Mouse (Mus musculus): ENCODE results near the gene Adcy2.

Gene Adcy2

DNA sequence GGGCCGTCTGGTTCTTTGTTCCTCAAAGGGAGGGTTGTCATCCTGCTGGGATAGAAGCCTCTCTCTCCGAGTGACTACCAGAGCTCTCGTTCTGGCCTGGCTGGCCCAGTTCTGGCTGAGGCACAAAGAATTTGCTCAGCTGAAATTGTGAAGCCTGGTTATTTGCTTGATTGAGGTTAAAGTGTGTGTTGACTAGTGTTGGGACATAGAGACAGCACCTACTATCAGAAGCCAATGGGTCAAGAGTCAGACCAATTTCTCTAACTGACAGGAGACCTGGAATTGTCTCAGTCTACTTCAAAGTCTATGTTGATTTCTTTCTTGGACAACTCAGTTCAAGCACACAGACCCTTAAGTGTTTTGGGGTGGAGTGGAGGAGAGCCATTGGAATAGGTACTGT, 372.3 kb downstream of the Adcy2 start:
- no peak for DNase-seq (ENCODE audit: low spot score)

DNA sequence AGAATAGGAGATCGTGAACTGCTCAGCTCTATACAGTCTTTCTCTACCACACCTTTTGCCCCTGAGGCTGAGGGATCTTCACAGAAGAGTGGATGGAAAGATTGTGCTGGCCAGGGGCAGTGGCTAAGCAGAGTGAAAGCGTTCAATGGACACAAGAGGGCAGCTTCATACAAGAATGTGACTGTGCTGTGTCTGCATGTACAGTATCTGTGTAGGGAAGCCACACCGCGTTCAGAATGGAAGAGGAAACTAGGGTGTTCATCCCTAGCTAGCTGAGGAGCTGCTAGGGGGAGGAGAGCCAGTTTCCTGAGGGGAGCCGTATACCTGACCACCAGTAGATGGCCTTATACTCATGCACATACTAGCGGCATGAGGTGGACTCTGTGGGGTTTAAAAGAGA, 376.5 kb downstream of the Adcy2 start:
- no peak for DNase-seq (ENCODE audit: low spot score)

DNA sequence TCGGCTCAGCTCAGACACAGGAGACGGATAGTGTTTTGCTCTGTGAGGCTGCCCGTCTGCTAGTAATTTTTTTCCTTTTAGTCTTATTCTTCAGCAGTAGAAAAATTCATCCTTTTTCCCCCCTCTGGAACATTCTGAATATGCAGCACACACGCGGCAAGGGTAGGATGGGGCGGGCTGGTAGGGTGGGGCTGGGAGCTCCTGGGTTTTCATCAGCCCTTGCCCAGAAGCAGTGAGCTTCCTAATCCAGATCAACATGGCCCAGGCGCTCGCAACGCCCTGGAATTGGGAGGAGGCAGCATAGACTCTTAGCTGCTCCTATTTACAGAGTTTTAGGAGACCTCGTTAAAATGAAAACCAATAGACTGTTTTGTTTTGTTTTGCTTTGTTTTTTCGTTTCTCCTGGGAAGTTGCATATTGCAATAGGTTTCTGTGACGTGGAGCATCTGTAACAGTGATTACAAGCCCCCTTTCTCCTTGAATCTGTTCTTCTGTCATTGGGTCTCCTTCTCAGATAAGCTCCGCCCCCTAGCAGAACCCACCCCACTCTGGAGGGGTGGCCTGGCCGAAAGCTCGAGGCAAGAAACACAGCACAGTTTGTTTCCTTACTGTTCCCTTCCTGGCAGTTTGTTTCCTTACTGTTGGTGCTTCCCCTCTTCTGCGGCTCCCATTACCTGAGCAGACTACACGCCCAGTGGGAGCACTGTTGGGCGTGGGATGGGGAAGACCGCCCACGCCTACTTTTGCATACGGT, 391.5 kb downstream of the Adcy2 start:
- no peak for DNase-seq (ENCODE audit: low spot score)

DNA sequence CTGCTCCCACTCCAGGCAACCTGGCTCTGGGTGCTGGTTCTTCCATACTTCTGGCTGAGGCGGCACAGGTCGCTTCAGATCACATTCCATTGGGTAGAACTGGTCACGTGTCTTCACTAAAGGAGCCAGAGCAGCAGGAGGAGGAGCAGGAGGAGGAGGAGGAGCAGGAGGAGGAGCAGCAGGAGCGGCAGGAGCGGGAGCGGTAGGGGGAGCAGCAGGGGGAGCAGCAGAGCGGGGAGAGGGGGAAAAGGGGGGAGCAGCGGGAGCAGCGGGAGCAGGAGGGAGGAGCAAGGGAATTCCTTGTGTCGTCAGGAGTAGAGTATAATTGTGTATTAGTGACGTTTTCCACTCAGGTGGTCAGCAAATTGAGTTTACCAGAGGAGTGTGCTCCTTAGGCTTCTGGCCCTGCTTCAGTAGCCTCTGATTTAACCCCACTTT, 393.6 kb downstream of the Adcy2 start:
- DNase-seq (ENCODE audit: low spot score), result no peak

DNA sequence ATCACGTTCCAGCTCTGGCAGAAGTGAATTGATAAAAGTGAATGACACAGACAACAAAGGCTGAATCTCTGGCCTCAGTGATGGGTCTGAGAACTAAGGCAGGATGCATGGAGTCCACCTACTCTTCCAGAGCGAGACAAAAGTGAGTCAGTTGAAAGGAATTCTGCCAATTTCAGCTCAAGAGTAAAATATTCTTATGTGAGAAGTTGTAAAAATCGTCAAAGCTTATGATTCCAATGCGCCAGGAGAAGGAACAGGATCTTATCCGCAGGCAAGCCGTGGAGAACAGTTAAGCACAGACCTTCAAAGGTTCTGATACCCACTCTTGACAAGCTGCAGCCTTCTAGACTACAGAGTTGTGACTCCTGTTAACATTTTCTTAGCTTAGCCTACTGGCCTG, 396.3 kb downstream of the Adcy2 start:
- no peak for DNase-seq (ENCODE audit: low spot score)

DNA sequence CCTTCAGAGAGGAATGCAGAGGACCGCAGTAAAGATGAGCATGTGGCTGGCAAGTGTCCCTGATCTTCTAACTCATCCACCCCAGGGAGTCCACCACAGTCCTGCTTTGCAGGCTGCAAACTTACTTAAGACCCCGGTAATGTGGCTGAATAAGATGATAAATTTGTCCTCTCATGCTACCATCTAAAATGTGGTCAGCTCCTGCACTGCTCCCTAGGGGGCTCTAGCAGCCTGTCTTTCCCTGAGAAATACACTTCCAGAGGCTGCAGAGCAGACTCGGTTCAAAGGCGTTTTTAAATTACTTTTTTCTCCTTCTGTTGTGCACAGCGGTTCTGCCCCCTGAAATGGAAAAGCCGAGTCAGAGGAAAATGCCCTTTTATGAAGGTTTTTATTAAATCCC, 398.2 kb downstream of the Adcy2 start:
- no peak for DNase-seq (ENCODE audit: low spot score)

DNA sequence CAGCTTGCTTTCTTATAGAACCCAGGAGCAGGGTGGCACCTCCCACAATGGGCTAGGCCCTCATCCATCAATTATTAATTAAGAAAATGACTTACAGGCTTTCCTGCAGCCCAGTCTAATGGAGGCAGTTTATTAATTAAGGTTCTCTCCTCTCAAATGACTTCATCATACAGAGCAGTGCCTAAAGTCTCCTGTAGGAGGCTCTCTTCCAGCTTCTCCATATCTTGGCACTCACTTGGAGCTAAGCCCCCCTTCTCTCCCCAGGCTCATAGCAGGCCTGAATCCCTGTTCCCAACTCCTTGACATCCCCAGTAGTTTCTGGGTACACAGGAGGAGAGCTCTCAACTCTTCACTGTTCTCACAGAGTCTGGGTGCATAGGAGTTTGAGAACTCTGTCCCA, 400.4 kb downstream of the Adcy2 start:
- DNase-seq (ENCODE audit: low spot score), result no peak

DNA sequence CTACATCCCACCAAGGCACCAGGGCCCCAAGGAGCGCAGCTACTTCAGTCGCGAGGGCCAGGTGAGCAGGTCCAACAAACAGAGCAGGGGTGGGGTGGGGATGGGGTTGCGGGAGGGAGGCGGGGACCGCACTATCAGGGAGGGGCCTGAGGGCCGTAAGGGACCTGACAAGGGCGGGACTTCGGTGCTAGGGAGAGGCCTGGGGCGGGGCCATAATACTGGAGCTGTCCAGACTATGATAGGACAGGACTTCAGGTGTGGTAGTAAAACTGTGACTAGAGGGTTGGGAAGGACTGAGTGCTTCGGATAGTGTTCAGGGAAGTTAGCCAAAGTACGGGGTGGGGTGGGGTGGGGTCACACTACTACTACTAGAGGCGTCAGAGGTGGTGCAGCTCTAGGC, 401.7 kb downstream of the Adcy2 start:
- DNase-seq (ENCODE audit: low spot score), result no peak

DNA sequence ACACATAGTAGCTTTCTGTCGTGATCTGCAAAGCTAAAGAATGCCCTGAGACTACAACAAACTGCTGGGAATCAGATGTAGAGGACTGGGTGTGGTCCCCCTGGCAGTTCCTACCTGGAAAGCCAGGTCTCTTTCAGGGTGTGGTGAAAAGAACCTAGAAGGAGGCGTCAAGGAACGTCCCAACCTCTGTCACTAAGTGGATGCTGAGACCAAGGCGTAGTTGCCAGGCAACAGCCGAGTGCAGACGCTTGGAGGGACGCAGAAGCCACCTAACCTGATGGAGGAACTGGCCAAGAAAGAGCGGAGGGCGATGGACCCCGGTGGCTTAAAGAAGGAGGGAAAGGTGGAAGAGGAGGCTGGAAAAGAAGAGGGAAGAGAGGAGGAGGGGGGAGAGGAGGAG, 402.1 kb downstream of the Adcy2 start, which contains the start of gene 1700001L19Rik:
1700001L19Rik (plus strand) TSS at position 223 of the 400 bp plus-strand sequence.
- DNase-seq (ENCODE audit: low spot score), result no peak

DNA sequence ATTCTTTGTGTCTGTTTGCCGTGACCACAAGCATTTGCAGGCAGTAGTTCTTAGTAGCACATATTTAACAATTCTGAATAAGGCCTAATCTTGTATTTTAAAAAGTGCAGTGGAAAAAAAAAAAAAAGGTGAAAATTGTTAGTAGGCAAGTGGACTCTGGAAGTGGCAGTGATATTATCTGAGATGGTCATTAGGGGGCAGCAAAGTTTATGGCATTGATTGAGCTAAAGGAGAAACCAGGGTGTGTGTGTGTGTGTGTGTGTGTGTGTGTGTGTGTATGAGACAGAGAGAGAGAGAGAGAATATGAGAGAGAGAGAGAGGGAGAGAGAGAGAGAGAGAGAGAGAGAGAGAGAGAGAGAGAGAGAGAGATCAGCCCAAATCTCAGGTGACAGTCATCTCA, 405.5 kb downstream of the Adcy2 start:
- no peak for DNase-seq (ENCODE audit: low spot score)

DNA sequence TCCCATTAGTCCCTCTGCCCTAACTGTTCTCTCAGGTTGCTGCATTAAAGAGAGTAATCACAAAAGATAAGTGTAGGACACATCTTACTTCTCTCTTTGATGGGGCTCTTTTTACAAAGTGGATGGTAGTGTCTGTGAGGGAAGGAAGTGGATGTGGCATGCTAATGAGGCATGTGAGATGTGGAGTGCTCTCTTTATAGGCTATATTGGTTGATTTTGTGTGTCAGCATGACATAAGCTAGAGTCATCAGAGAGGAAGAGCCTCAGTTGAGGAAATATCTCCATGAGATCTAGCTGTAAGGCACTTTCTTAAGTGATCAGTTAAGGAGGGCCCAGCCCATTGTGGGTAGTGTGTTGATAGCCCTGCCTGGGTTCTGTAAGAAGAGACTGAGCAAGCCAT, 411.0 kb downstream of the Adcy2 start:
- no peak for DNase-seq (ENCODE audit: low spot score)

DNA sequence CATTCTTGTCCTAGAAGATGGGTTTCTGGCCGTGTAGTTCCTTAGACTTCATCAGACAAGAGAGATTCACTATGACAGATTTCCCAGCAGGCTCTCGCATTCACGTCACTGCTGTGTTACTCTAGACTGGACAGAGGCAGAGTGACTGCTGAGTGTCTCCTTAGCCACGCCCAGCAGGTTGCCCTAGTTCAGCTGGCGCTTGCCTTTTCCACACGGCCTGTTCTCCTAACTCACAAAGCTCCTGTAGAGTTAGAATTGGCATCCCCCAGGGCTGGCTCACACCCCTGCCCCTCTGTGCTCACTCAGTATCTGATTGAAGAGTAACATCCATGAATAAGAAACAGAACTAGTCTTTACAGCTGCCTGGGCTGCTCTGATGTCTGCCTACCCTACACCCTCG, 413.9 kb downstream of the Adcy2 start:
- no peak for DNase-seq (ENCODE audit: low spot score)

DNA sequence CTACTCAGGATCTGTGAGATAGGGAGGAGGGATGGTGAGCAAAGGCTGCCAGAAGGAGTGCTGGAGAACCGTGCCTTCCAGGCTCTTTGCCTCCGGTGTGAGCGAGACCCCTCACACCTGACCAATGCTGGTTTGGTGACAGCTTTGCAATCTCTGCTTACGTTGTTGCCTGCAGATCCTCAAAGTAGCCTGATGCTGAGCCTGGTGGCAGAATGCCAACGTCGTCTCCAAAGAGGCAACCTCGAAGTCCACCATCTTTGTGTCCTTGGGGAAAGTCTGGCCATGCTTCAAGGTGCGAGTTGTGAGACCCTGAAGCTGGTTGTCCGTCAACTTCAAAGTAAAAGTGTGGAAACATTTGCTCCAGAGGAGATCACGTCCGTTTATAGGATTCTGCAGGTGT, 415.4 kb downstream of the Adcy2 start:
- no peak for DNase-seq (ENCODE audit: low spot score)

DNA sequence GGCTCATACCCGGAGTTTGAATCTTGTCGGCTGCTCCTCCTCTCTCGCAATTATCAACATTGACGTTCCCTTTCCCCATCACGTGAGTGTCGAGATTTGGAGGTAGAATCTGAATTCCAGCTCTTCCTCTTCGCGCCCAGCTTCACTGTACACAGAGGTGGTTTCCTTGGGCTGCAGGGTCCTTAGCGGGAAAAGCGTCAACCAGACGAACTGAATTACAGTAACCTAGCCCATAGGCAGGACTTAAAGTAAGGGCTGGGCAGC, 416.9 kb downstream of the Adcy2 start:
- peak; percentile 20 for DNase-seq (ENCODE audit: low spot score)

DNA sequence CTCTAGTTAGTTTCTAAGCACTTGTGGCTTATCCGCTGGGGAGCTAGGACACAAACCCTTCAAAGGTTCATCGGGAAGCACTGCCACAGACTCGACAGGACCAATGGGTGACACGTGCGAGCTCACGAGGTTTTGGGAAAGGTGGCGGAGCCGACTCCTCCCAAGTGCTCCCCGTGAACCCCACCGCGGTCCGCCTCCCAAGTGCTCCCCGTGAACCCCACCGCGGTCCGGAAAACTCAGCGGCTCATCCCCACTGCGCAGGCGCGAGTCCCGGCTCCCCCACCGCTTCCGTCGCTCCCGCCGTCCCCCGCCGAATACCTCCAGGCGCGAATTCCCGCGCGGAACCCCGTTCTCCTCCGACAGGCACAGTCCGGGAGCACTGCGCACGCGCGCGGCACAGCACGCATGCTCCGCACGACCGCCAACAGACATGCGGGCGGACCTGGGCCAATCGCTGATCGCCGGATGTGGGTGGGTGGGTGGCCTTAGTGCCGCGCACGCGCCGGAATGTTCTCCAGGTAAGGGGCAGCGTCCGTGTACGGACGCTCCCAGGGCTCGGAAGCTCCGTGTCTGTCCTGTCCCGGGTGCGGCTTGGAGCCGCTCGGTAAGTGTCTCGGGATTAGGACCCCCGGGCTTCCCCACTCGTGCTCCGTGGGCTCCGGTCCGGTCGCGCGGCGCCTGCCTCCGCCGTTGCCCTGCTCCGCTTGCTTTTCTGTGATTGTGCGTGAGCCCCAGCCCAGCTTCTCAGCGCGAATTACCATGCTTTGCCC, 417.4 kb downstream of the Adcy2 start, which contains the start of the genes Mtrr and Fastkd3:
Mtrr (minus strand) TSS at position 403 of the 770 bp plus-strand sequence.
Fastkd3 (plus strand) TSS at position 488 of the 770 bp plus-strand sequence.
- peak; percentile 94 for DNase-seq (ENCODE audit: low spot score)

DNA sequence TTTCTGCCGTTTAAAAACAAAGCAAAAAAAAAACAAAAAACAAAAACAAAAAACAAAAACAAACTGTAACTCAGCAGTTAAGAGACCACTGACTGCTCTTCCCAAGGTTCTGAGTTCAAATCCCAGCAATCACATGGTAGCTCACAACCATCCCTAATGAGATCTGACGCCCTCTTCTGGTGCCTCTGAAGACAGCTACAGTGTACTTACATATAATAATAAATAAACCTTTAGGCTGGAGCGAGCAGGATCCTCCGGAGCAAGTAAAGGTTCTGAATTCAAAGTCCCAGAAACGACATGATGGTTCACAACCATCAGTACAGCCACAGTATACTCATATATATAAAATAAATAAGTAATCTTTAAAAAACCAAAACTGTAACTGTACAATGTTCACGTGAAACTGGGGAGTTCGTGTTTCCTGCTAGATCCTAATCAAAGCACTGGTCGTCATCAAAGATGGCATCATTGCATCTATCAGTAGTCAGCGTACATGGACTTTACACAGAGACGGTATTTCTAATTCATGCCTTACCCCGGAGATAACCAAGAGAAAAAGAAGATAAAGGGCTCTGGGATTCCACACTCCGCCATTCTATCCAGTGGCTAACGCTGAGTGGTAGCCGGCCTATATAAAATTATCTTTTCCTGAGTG, 418.1 kb downstream of the Adcy2 start:
- peak; percentile 27 for DNase-seq (ENCODE audit: low spot score)

DNA sequence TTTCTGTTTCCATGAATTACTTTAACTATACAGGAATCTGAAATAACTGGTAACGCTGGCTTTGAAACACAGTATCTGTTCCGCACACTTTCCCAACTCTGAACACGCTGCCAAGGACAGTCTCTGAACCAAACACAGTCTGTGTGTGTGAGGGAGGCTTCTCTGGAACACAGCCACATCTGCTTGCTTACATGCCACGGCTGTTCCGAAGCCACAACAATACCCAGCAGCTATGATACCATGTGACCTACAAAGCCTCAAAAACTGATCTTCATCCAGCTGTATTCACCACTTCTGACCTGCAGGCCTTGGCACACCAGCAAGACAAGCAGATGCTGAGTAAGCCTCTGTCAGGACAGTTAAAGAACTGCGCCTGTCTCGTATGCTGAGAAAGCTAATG, 421.4 kb downstream of the Adcy2 start:
- no peak for DNase-seq (ENCODE audit: low spot score)

DNA sequence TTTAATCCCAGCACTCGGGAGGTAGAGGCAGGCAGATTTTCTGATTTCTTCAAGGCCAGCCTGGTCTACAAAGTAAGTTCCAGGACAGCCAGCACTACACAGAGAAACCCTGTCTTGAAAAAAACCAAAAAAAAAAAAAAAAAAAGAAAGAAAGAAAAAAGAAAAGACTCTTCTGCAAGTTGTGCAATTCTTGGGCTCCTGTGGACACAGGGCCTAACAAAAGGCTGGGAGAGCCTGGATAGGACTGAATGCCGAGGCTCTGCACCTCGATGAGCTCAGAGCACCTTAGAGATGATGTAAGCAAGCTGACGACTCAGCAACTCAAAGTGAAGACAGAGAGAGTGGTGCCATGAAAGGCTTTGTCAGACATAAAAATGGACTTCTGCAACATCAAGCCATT, 424.9 kb downstream of the Adcy2 start:
- no peak for DNase-seq (ENCODE audit: low spot score)

DNA sequence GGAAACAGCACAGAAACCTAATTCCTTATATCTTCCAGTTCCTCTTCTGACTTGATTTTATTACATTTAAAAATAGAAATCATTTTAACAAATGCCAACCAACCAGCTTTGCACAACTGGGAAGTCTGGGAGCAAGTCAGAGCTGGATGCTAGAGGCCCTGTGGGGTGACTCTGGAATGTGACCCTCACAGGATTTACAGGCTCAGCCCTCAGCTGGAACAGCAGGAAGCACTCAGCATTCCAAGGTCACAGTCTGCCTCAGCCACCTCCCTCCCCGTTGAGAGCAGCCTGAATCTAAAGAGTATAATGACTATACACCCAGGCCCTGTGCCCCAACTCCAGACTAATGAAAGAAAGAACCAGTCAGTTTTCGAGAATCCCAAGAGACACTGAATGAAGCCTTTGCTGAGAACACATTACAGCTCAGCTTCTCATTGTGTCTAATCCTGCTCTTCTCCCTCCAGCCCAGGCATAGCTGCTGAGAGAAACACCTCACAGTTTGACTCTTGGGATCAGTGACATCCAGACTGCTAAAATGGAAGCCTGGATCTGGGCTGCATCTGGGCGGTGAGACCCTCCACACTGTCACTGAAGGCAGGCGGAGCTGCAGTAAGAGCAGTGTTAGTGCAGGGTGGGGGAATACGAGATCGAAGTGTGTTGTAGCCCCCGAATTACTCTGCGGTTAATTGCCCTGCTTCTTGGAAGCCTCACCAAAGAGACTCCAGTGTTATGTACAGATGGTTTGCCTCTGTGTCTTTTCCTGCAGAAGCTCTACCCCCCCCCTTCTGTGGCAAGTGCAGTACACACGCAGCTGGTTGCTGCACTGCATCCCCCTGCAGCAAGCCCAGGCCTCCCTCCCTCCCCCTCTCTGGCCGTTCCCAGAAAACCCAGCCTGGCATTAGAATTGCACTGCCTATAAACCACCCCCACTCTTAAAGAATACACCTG, 426.1 kb downstream of the Adcy2 start:
- DNase-seq (ENCODE audit: low spot score), result no peak

DNA sequence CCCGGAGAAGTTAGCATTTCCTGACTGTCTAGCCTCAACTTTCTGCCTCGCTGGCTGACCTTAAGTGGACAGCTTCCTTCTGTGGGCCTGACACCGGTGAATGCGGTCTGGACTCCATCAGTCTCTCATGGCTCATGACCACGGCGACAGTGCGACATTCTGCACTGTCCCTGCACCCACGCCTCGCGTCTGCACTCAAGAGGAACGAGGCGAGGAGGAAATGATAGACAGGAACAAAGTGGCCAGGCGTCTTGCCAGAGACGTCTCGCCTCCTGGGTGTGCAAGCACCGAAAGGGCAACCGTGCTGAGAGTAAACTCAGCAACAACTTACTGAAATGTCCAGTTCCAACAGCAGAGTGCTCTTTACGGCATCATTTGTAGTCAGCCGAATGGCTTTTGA, 427.1 kb downstream of the Adcy2 start:
- DNase-seq (ENCODE audit: low spot score), result no peak
